Mouse (Mus musculus): ENCODE measurements at regions not wholly inside any gene's neighbourhood (a gene's known extent, or its start where the extent isn't known, plus 50 kb on each side); places are given as distances from the start of the nearest gene placed in this dataset.

GRCm38 (mm10) chr5:118349057-118349456 lies 104.0 kb downstream of the 2410131K14Rik start:
- TF ChIP-seq CEBPB (IDR thresholded peaks at IDR 0.05; ENCODE audit: low read depth), result no peak
- TF ChIP-seq USF1 (IDR thresholded peaks at IDR 0.05; ENCODE audit: low read depth), result no peak
- TF ChIP-seq MAX (IDR thresholded peaks at IDR 0.05), result no peak
- no peak for TF ChIP-seq CTCF (IDR thresholded peaks at IDR 0.05; ENCODE audit: control insufficient read depth, insufficient read depth, insufficient read length)
- no peak overlapping the region for H3ac ChIP-seq (ENCODE audit: control insufficient read depth, insufficient read length, low read depth)
- no peaks in the 10 kb centered on the region for H3K36me3 ChIP-seq (ENCODE audit: control insufficient read depth, insufficient read depth)
- no peaks in the 10 kb centered on the region for H3K79me2 ChIP-seq (ENCODE audit: control insufficient read depth, insufficient read depth)
- peaks cover 7% of the 10 kb centered on the region for H3K27me3 ChIP-seq (ENCODE audit: control insufficient read depth, insufficient read depth, insufficient read length)
- no peak overlapping the region for H3K4me3 ChIP-seq (ENCODE audit: insufficient read depth, poor library complexity, severe bottlenecking)
- no peaks in the 10 kb centered on the region for H3K79me3 ChIP-seq (ENCODE audit: low read depth)

GRCm38 (mm10) chr5:118351301-118351700 lies 106.3 kb downstream of the 2410131K14Rik start:
- H3K79me3 ChIP-seq (ENCODE audit: low read depth), result no peaks in the 10 kb centered on the region
- TF ChIP-seq CTCF (IDR thresholded peaks at IDR 0.05; ENCODE audit: control insufficient read depth, insufficient read depth, insufficient read length) (no peak), MAX (IDR thresholded peaks at IDR 0.05) (no peak), MYOG (IDR thresholded peaks at IDR 0.05; ENCODE audit: control insufficient read depth, extremely low read depth, insufficient read length) (no peak), MYOD1 (IDR thresholded peaks at IDR 0.05; ENCODE audit: control insufficient read depth, insufficient read length, low read depth) (no peak), FOSL1 (IDR thresholded peaks at IDR 0.05; ENCODE audit: insufficient read depth, low read length, poor library complexity, severe bottlenecking) (no peak), USF1 (IDR thresholded peaks at IDR 0.05; ENCODE audit: low read depth) (no peak), CEBPB (IDR thresholded peaks at IDR 0.05; ENCODE audit: low read depth) (no peak)

GRCm38 (mm10) chr5:118352142-118352541 lies 107.1 kb downstream of the 2410131K14Rik start:
- Histone ChIP-seq H3K36me3 (ENCODE audit: control insufficient read depth, insufficient read depth) (no peaks in the 10 kb centered on the region), H3K27me3 (ENCODE audit: control insufficient read depth, insufficient read depth, insufficient read length) (no peaks in the 10 kb centered on the region)
- TF ChIP-seq USF1 (IDR thresholded peaks at IDR 0.05; ENCODE audit: low read depth) (no peak), MYOD1 (IDR thresholded peaks at IDR 0.05; ENCODE audit: control insufficient read depth, insufficient read length, low read depth) (no peak), CEBPB (IDR thresholded peaks at IDR 0.05; ENCODE audit: low read depth) (no peak), MYOG (IDR thresholded peaks at IDR 0.05; ENCODE audit: control insufficient read depth, extremely low read depth, insufficient read length) (no peak), FOSL1 (IDR thresholded peaks at IDR 0.05; ENCODE audit: insufficient read depth, low read length, poor library complexity, severe bottlenecking) (no peak), CTCF (IDR thresholded peaks at IDR 0.05; ENCODE audit: control insufficient read depth, insufficient read depth, insufficient read length) (no peak), MAX (IDR thresholded peaks at IDR 0.05) (no peak)

More at GRCm38 (mm10) chr5:118351301-118351700, 106.3 kb downstream of the 2410131K14Rik start:
- Histone ChIP-seq H3ac (ENCODE audit: control insufficient read depth, insufficient read length, low read depth) (no peak overlapping the region), H3K79me2 (ENCODE audit: control insufficient read depth, insufficient read depth) (no peaks in the 10 kb centered on the region), H3K4me3 (ENCODE audit: insufficient read depth, poor library complexity, severe bottlenecking) (no peak overlapping the region), H3K36me3 (ENCODE audit: control insufficient read depth, insufficient read depth) (no peaks in the 10 kb centered on the region), H3K27me3 (ENCODE audit: control insufficient read depth, insufficient read depth, insufficient read length) (peaks cover 3% of the 10 kb centered on the region)

GRCm38 (mm10) chr5:118353061-118353460 lies 108.0 kb downstream of the 2410131K14Rik start:
- no peaks in the 10 kb centered on the region for H3K27me3 ChIP-seq (ENCODE audit: control insufficient read depth, insufficient read depth, insufficient read length)
- no peak overlapping the region for H3ac ChIP-seq (ENCODE audit: control insufficient read depth, insufficient read length, low read depth)
- H3K79me3 ChIP-seq (ENCODE audit: low read depth), result no peaks in the 10 kb centered on the region
- no peak for TF ChIP-seq USF1 (IDR thresholded peaks at IDR 0.05; ENCODE audit: low read depth)
- no peak for TF ChIP-seq MYOD1 (IDR thresholded peaks at IDR 0.05; ENCODE audit: control insufficient read depth, insufficient read length, low read depth)
- H3K79me2 ChIP-seq (ENCODE audit: control insufficient read depth, insufficient read depth), result no peaks in the 10 kb centered on the region
- no peaks in the 10 kb centered on the region for H3K36me3 ChIP-seq (ENCODE audit: control insufficient read depth, insufficient read depth)
- H3K4me3 ChIP-seq (ENCODE audit: insufficient read depth, poor library complexity, severe bottlenecking), result no peak overlapping the region

More at GRCm38 (mm10) chr5:118352142-118352541, 107.1 kb downstream of the 2410131K14Rik start:
- Histone ChIP-seq H3K79me3 (ENCODE audit: low read depth) (no peaks in the 10 kb centered on the region), H3ac (ENCODE audit: control insufficient read depth, insufficient read length, low read depth) (no peak overlapping the region), H3K4me3 (ENCODE audit: insufficient read depth, poor library complexity, severe bottlenecking) (no peak overlapping the region), H3K79me2 (ENCODE audit: control insufficient read depth, insufficient read depth) (no peaks in the 10 kb centered on the region)

- Histone ChIP-seq H3K79me3 (ENCODE audit: low read depth) (no peaks in the 10 kb centered on the region), H3K79me2 (ENCODE audit: control insufficient read depth, insufficient read depth) (no peaks in the 10 kb centered on the region), H3K4me3 (ENCODE audit: insufficient read depth, poor library complexity, severe bottlenecking) (no peak overlapping the region), H3K27me3 (ENCODE audit: control insufficient read depth, insufficient read depth, insufficient read length) (no peaks in the 10 kb centered on the region), H3ac (ENCODE audit: control insufficient read depth, insufficient read length, low read depth) (no peak overlapping the region), H3K36me3 (ENCODE audit: control insufficient read depth, insufficient read depth) (no peaks in the 10 kb centered on the region)
- no peak for TF ChIP-seq CTCF (IDR thresholded peaks at IDR 0.05; ENCODE audit: control insufficient read depth, insufficient read depth, insufficient read length)
- no peak for TF ChIP-seq MYOD1 (IDR thresholded peaks at IDR 0.05; ENCODE audit: control insufficient read depth, insufficient read length, low read depth)
- no peak for TF ChIP-seq MAX (IDR thresholded peaks at IDR 0.05)
- TF ChIP-seq CEBPB (IDR thresholded peaks at IDR 0.05; ENCODE audit: low read depth), result no peak
Measured at GRCm38 (mm10) chr5:118353689-118354088, 108.7 kb downstream of the 2410131K14Rik start.

GRCm38 (mm10) chr5:118354127-118354526 lies 109.1 kb downstream of the 2410131K14Rik start:
- H3ac ChIP-seq (ENCODE audit: control insufficient read depth, insufficient read length, low read depth), result no peak overlapping the region
- H3K27me3 ChIP-seq (ENCODE audit: control insufficient read depth, insufficient read depth, insufficient read length), result no peaks in the 10 kb centered on the region
- no peaks in the 10 kb centered on the region for H3K36me3 ChIP-seq (ENCODE audit: control insufficient read depth, insufficient read depth)
- H3K79me2 ChIP-seq (ENCODE audit: control insufficient read depth, insufficient read depth), result no peaks in the 10 kb centered on the region
- TF ChIP-seq MYOD1 (IDR thresholded peaks at IDR 0.05; ENCODE audit: control insufficient read depth, insufficient read length, low read depth) (no peak), USF1 (IDR thresholded peaks at IDR 0.05; ENCODE audit: low read depth) (no peak), FOSL1 (IDR thresholded peaks at IDR 0.05; ENCODE audit: insufficient read depth, low read length, poor library complexity, severe bottlenecking) (no peak), CTCF (IDR thresholded peaks at IDR 0.05; ENCODE audit: control insufficient read depth, insufficient read depth, insufficient read length) (no peak), CEBPB (IDR thresholded peaks at IDR 0.05; ENCODE audit: low read depth) (no peak), MYOG (IDR thresholded peaks at IDR 0.05; ENCODE audit: control insufficient read depth, extremely low read depth, insufficient read length) (no peak), MAX (IDR thresholded peaks at IDR 0.05) (no peak)
- H3K79me3 ChIP-seq (ENCODE audit: low read depth), result no peaks in the 10 kb centered on the region
- no peak overlapping the region for H3K4me3 ChIP-seq (ENCODE audit: insufficient read depth, poor library complexity, severe bottlenecking)

Data from C2C12 (cell line).